Mouse (Mus musculus): ENCODE results near the gene Fam83e. TPM values are rescaled to one million over a fixed set of nuclear protein-coding genes. Genes with fewer than 3 reads are reported as not detected.
A peak's percentile ranks its signal among the peaks of the same experiment; 100 is the strongest.

Fam83e gene
- polyA plus RNA-seq, 1 experiment = not detected

DNA sequence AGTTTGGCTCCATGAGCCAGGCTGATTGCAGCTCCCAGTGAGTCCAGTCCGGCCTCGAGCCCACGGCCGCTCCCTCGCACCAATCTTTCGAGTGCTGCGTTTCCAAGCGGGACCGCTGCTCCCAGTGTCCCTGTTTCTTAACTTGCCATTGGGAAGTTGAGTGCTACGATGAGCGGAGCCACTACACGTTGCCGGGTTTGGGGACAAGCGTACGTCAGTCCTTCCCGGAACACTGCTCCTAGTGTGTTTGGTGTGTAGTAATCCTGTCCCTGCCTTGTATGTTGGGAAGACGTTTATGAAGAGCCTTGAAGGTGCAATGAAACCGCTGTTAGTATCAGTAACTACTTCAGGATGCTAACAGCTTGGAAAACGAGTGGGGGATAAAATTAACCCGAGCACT lies 2.7 kb upstream of the Fam83e start:
- peak overlapping the region; percentile 90 for H3K4me3 ChIP-seq (ENCODE audit: insufficient read depth, low read length)
- no peak for TF ChIP-seq CTCF (IDR thresholded peaks at IDR 0.05; ENCODE audit: borderline replicate concordance, insufficient read depth, low read length)
- TF ChIP-seq POLR2A (IDR thresholded peaks at IDR 0.05; ENCODE audit: low read depth, low read length) = no peak
- peak overlapping the region; percentile 53 for H3K27ac ChIP-seq (ENCODE audit: insufficient read depth, low read length)
- peaks cover 3% of the 10 kb centered on the region; the same call in 1 of the 2 replicates for H3K4me1 ChIP-seq (ENCODE audit: control insufficient read depth, insufficient read depth, low read length)

DNA sequence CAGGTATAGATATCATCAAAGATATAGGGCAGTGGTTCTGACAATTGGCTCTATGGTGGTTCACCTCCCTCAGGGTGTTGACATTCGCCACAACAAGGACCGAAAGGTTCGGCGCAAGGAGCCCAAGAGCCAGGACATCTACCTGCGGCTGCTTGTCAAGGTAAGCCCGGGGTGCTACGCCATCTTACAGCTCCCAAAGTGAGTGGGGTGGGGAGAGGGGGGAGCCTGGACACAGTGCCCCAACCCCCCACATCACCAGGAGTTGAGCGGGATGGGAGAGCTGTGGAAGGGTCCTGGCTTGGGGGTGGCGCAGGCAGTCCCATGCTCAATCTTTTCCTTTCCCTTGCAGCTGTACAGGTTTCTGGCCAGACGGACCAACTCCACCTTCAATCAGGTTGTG lies 1.8 kb upstream of the Fam83e start:
- Histone ChIP-seq H3K4me1 (ENCODE audit: control insufficient read depth, insufficient read depth, low read length) (peaks cover 3% of the 10 kb centered on the region; the same call in 1 of the 2 replicates), H3K4me3 (ENCODE audit: insufficient read depth, low read length) (peak overlapping the region; percentile 90), H3K27ac (ENCODE audit: insufficient read depth, low read length) (no peak overlapping the region)
- TF ChIP-seq POLR2A (IDR thresholded peaks at IDR 0.05; ENCODE audit: low read depth, low read length) (no peak), CTCF (IDR thresholded peaks at IDR 0.05; ENCODE audit: borderline replicate concordance, insufficient read depth, low read length) (no peak)

DNA sequence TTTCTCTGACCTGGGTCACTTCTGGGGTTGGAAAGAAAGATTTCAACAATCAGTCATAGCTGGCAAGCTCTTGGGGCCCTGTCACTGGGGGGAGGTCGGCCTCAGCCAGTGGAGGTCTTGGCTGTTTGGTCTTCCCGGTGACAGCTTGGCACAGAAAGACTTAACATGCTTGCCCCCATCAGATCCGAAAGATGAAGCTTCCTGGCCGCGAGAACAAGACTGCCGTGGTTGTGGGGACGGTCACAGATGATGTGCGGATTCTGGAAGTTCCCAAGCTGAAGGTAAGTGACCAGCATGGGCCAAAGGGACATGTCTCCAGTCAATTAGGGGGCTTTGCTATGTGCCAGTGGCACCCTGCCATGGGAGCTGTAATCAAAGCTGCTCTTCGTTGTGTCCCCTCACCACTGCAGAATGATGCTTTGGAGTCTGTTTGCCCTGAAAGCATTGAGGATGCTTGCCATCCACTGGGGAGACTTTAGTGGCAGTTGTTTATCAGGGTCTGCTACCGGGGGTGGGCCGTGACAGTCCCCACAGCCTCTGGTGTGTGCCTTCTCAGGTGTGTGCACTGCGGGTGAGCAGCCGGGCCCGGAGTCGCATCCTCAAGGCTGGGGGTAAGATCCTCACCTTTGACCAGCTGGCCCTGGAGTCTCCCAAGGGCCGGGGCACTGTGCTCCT lies 1.1 kb upstream of the Fam83e start:
- Histone ChIP-seq H3K4me3 (ENCODE audit: insufficient read depth, low read length) (peak overlapping the region; percentile 90), H3K4me1 (ENCODE audit: control insufficient read depth, insufficient read depth, low read length) (0 out of 2 replicates have a peak, but pooled peaks cover 3% of the 10 kb centered on the region), H3K27ac (ENCODE audit: insufficient read depth, low read length) (no peak overlapping the region)
- TF ChIP-seq POLR2A (IDR thresholded peaks at IDR 0.05; ENCODE audit: low read depth, low read length) = no peak

DNA sequence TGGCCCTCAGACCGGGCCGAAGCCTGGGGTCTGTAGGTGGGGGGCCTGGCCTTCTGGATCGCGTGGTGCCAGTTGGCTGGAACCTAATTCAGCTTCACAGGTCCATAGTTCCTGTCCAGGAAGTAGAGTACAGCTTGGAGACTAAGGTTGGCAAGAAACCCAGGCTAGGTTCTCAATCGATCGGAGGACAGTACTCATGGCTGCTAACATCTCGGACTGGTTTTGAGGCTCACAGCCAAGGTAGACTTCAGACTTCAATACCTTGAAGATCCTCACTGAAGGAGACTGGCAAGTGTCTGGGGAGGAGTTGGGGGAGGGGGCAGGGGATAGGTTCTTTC lies 191 bp downstream of the Fam83e start:
- Histone ChIP-seq H3K4me3 (ENCODE audit: insufficient read depth, low read length) (no peak overlapping the region), H3K4me1 (ENCODE audit: control insufficient read depth, insufficient read depth, low read length) (no peaks in the 10 kb centered on the region), H3K27ac (ENCODE audit: insufficient read depth, low read length) (no peak overlapping the region)
- TF ChIP-seq CTCF (IDR thresholded peaks at IDR 0.05; ENCODE audit: borderline replicate concordance, insufficient read depth, low read length) (no peak), POLR2A (IDR thresholded peaks at IDR 0.05; ENCODE audit: low read depth, low read length) (no peak)

DNA sequence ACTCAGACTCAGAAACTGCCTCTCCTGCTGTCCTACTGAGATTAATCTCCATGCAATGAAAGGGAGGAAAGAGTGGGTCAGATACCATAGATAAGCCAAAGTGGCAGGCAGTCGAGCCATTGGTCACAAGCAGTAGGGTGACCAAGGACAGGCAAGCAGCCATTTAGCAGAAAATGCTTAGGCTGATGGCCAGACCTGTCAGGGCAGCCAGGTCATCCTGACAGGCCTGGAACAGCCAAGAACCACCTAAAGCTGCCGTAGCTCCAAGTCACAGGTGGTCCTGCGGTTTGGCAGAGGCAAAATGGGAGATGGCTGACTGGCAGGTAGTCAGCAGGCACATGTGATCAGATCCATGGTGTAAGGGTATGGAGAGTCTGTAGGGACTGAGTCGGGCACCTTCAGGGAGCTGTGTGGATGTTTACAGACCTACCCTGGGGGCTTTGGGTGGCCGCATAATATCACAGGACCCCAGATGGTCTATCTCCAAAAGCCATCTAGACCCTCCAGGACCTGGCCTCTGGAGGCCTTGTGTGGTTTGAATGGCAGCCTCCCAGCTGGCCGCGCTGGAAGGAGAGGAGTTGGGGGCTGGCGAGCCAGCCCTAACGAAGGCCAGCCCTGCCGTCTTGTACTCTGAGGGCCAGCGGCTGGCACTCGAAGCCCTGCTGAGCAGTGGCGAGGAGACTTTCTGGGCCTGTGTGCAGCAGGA lies 783 bp downstream of the Fam83e start:
- TF ChIP-seq CTCF (IDR thresholded peaks at IDR 0.05; ENCODE audit: borderline replicate concordance, insufficient read depth, low read length) = no peak
- peak; percentile 23; the same call in 1 of the 2 replicates for TF ChIP-seq POLR2A (IDR thresholded peaks at IDR 0.05; ENCODE audit: low read depth, low read length)
- no peak overlapping the region for H3K27ac ChIP-seq (ENCODE audit: insufficient read depth, low read length)
- no peaks in the 10 kb centered on the region for H3K4me1 ChIP-seq (ENCODE audit: control insufficient read depth, insufficient read depth, low read length)
- H3K4me3 ChIP-seq (ENCODE audit: insufficient read depth, low read length) = no peak overlapping the region

DNA sequence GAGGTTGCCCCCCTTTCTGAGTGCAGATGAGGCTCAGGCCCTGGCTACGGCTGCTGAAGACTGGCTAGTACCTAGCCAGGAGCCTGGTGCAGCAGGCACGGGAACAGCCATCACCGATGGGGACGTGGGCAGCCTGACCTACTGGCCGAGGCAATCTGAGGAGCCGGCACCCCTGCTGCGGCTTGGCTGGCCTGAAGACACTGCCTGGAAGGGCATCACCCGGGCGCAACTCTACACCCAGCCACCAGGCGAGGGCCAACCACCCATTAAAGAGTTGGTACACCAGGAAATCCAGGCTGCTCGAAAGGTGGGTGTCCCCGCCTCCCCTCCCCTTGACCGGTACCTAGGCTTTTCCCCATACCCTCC lies 1.3 kb downstream of the Fam83e start:
- H3K4me3 ChIP-seq (ENCODE audit: insufficient read depth, low read length) = no peak overlapping the region

DNA sequence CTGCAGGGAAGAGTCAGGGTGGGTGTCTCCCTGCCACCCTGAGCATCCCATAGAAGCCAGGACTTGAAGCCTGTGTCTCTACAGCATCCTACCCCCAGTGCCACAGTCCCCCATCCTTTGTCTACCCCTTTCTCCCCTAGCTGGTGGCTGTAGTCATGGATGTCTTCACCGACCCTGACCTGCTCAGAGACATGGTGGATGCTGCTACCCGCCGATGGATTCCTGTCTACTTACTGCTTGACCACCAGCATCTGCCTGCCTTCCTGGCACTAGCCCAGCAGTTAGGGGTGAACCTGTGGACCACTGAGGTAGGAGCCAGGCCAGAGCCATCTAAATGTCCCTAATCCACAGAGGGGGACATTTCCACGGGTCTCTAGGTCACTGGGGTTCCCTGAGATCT lies 2.3 kb downstream of the Fam83e start:
- H3K27ac ChIP-seq (ENCODE audit: insufficient read depth, low read length) = no peak overlapping the region
- no peak overlapping the region for H3K4me3 ChIP-seq (ENCODE audit: insufficient read depth, low read length)
- H3K4me1 ChIP-seq (ENCODE audit: control insufficient read depth, insufficient read depth, low read length) = no peaks in the 10 kb centered on the region
- TF ChIP-seq CTCF (IDR thresholded peaks at IDR 0.05; ENCODE audit: borderline replicate concordance, insufficient read depth, low read length) = no peak
- TF ChIP-seq POLR2A (IDR thresholded peaks at IDR 0.05; ENCODE audit: low read depth, low read length) = no peak

More for the DNA sequence above, 1.3 kb downstream of the Fam83e start:
- H3K27ac ChIP-seq (ENCODE audit: insufficient read depth, low read length) = no peak overlapping the region
- H3K4me1 ChIP-seq (ENCODE audit: control insufficient read depth, insufficient read depth, low read length) = no peaks in the 10 kb centered on the region
- TF ChIP-seq POLR2A (IDR thresholded peaks at IDR 0.05; ENCODE audit: low read depth, low read length) (no peak), CTCF (IDR thresholded peaks at IDR 0.05; ENCODE audit: borderline replicate concordance, insufficient read depth, low read length) (no peak)

DNA sequence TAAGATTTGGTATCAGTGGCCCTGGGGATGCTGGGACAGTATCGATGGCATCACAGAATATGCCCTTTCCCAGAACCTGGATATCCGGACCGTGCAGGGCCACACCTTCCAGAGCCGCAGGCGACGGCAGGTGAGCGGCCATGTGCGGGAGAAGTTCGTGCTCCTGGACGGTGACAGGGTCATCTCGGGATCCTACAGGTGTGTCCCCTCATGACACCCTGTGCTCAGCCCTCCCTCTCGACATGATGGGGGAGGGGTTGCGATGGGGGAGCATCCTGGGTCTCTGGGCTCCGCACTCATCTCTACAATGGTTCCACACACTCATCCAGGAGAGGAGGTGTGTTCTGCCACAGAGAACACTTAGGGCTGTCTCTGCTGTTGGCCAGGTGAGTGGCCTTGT lies 2.8 kb downstream of the Fam83e start:
- no peak for TF ChIP-seq POLR2A (IDR thresholded peaks at IDR 0.05; ENCODE audit: low read depth, low read length)
- TF ChIP-seq CTCF (IDR thresholded peaks at IDR 0.05; ENCODE audit: borderline replicate concordance, insufficient read depth, low read length) = no peak
- H3K4me3 ChIP-seq (ENCODE audit: insufficient read depth, low read length) = no peak overlapping the region
- no peak overlapping the region for H3K27ac ChIP-seq (ENCODE audit: insufficient read depth, low read length)
- no peaks in the 10 kb centered on the region for H3K4me1 ChIP-seq (ENCODE audit: control insufficient read depth, insufficient read depth, low read length)

DNA sequence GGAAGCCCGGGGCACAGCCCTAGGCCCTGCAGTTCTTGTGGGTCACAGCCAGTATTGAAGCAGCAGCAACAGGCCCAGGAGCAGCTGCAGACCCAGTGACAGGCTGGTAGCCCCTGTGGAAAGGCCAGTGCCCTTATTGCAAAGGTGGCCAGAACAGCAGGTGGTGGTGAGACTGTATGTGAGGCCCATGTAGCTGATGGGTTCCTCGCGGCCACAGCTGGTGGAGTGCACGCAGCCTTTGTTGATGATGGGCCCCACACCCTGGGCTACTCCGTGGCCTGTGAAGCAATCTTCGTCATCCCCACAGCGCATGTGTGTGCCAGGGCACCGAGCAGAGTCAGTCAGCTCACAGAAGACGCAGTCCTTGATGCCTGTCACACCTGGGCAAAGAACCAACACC lies 4.1 kb downstream of the Fam83e start:
- H3K27ac ChIP-seq (ENCODE audit: insufficient read depth, low read length) = no peak overlapping the region
- H3K4me1 ChIP-seq (ENCODE audit: control insufficient read depth, insufficient read depth, low read length) = peaks cover under 1% of the 10 kb centered on the region; the same call in 1 of the 2 replicates
- H3K4me3 ChIP-seq (ENCODE audit: insufficient read depth, low read length) = no peak overlapping the region
- TF ChIP-seq POLR2A (IDR thresholded peaks at IDR 0.05; ENCODE audit: low read depth, low read length) (no peak), CTCF (IDR thresholded peaks at IDR 0.05; ENCODE audit: borderline replicate concordance, insufficient read depth, low read length) (no peak)

DNA sequence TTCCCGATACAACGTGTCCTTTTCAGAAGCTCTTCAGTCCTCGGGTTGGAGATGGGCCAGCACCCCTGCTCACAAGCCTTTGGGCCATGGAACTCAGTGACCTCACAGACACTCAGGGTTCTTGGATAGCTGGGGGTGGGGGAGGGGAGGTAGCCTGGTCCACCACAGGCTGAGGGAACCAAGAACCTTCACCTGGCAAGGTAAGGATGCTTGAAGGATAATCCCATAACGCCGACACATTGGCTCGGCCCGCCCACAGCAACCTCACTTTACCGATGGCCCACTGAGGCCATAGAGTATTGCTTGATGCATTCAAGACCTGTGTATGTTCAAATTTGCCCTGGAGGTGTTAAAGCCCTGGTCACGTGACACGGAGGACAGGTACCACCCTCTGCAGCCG lies 4.7 kb downstream of the Fam83e start, which contains the start of gene Spaca4:
Gene Spaca4 (minus strand): TSS at position 101 of the 400 bp plus-strand sequence.
- Histone ChIP-seq H3K4me3 (ENCODE audit: insufficient read depth, low read length) (no peak within 1 kb of the TSS), H3K27ac (ENCODE audit: insufficient read depth, low read length) (no peak within 1 kb of the TSS), H3K4me1 (ENCODE audit: control insufficient read depth, insufficient read depth, low read length) (peaks cover 5% of the 10 kb centered on the region)
- TF ChIP-seq POLR2A (IDR thresholded peaks at IDR 0.05; ENCODE audit: low read depth, low read length) = no peak
- no peak for TF ChIP-seq CTCF (IDR thresholded peaks at IDR 0.05; ENCODE audit: borderline replicate concordance, insufficient read depth, low read length)
